Mouse (Mus musculus) mammary gland, adult 2 months (tissue): ENCODE results near the gene Il5. TPM values are rescaled to one million over a fixed set of nuclear protein-coding genes. Genes with fewer than 3 reads are reported as not detected.

Experiments
- polyA plus RNA-seq: library from polyadenylated mRNA; depleted of rRNA; stranded (reverse); fragments of >200 nt; gene quantifications from 2 replicates; pipeline ENCODE4 v1.2.3, GENCODE M21; 2012; ENCODE audit warnings: low replicate concordance; rRNA removed

Il5 gene
- polyA plus RNA-seq, result not detected in 2 replicates

DNA sequence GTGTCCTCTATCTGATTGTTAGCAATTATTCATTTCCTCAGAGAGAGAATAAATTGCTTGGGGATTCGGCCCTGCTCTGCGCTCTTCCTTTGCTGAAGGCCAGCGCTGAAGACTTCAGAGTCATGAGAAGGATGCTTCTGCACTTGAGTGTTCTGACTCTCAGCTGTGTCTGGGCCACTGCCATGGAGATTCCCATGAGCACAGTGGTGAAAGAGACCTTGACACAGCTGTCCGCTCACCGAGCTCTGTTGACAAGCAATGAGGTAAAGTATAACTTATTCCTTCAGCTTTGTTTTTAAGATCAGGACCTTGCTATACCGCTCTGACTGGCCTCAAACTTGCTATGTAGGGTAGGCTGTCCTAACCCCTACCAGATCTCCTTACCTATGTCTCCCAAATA, at the start of gene Il5:
Gene Il5 (plus strand): TSS at position 80 of the 400 bp plus-strand sequence.

DNA sequence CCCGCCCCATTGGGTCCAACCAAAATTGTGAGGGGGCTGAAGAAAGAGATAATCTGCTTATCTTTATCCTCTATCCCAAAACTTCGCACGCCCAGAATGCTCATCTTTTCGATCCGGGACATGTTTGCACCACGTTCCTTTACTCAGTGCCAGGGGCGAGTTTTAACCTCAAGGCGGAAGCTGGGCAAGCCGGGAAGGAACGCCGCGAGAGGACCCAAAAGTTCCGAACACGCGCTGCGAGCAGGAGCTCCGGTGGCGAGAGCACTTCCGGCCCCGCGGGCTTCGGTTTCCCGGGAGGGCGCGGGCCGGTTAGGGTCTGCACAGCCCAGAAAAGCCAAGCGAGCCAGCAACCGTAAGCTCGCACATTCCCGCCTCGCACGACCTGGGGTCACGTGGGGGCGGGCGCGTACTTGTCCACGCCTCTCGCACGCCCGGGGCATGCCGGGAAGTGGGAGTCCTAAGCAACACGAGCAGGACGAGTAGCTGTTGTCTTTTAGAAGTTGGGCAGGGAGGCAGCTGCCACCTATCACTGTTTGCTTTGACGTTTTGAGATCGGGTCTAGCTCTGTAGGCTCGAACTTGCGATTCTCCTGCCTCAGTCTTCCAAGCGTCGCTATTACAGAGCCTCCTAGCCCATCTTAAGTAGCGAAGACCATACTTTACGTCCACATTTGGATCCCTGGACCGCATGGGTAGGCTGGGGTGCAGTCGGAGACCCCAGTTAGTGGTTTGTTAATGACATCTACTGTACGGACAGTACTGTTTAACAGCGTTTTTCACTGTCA, 13.5 kb upstream of the Il5 start, which contains the start of gene Rad50:
Gene Rad50 (minus strand): TSS at position 386 of the 784 bp plus-strand sequence.

DNA sequence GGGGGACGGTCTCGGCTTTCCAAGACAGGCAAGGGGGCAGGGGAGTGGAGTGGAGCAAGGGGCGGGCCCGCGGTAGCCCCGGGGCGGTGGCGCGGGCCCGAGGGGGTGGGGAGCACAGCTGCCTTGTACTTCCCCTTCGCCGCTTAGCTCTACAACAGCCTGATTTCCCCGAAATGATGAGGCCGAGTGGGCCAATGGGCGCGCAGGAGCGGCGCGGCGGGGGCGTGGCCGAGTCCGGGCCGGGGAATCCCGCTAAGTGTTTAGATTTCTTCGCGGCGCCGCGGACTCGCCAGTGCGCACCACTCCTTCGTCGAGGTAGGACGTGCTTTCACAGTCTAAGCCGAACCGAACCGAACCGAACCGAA, 49.1 kb downstream of the Il5 start, which contains the start of gene Irf1:
Gene Irf1 (plus strand): TSS at position 255 of the 365 bp plus-strand sequence.

DNA sequence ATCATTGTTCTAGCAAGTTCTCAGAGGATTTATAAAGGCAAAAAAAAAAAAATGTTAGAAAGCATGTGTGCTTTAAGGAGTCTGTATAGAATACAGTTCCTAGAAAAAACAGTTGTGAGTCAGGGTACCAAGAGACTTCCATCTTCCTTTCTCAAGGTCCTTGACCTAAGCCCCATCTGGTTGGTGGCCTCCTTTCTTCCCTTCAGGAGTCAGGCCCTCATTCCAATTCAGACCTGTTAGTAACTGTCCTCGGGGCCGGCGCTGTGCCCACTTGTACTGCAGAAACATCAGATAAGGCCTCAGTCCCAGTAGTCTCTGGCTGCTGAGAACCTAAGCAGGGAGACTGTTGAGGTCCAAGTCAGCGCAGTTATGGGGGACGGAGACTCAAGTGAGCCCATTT, 52.5 kb downstream of the Il5 start, which contains the start of gene Gm17334:
Gene Gm17334 (minus strand): TSS at position 101 of the 400 bp plus-strand sequence.

Other genes with a start within 250 kb of the Il5 start
- gene Gm9945, start 240.6 kb upstream of the Il5 start, polyA plus RNA-seq, result not detected in 2 replicates
- gene Sowaha, start 240.5 kb upstream of the Il5 start, polyA plus RNA-seq, result 0.06 and 0.10 TPM in 2 replicates
- 31.3 and 35.0 TPM in 2 replicates for gene Sept8, start 201.5 kb upstream of the Il5 start, polyA plus RNA-seq
- 3.7 and 10.5 TPM in 2 replicates for gene Kif3a, start 153.4 kb upstream of the Il5 start, polyA plus RNA-seq
- gene Il4, start 102.1 kb upstream of the Il5 start, polyA plus RNA-seq, result 0.63 TPM in 1 of 2 replicates, not detected in the other
- gene Il13, start 86.1 kb upstream of the Il5 start, polyA plus RNA-seq, result 0.16 and 0.18 TPM in 2 replicates
- gene Rad50, start 13.5 kb upstream of the Il5 start, polyA plus RNA-seq, result 4.5 and 5.6 TPM in 2 replicates
- 89.0 and 192 TPM in 2 replicates for gene Irf1, start 49.2 kb downstream of the Il5 start, polyA plus RNA-seq
- gene Gm17334, start 52.4 kb downstream of the Il5 start, polyA plus RNA-seq, result 1.2 and 1.9 TPM in 2 replicates
- gene Gm12216, start 138.5 kb downstream of the Il5 start, polyA plus RNA-seq, result 12.4 and 15.6 TPM in 2 replicates
- gene Slc22a5, start 170.9 kb downstream of the Il5 start, polyA plus RNA-seq, result 20.5 and 32.3 TPM in 2 replicates